Mouse (Mus musculus) ES-E14 (cell line): ENCODE measurements at regions not wholly inside any gene's neighbourhood (a gene's known extent, or its start where the extent isn't known, plus 50 kb on each side); places are given as distances from the start of the nearest gene placed in this dataset.

Experiments used
- CHD2 ChIP-seq: IDR thresholded peaks from 2 replicates; pipeline ENCODE4 v1.6.1; 2014; ENCODE audit warnings: mild to moderate bottlenecking, low read depth, low read length, inconsistent platforms
- HCFC1 ChIP-seq: IDR thresholded peaks from 2 replicates; pipeline ENCODE4 v1.6.1; 2012; ENCODE audit warnings: low read length, inconsistent platforms, borderline replicate concordance; ENCODE audit not compliant: insufficient read depth
- ZC3H11A ChIP-seq: IDR thresholded peaks from 2 replicates; pipeline ENCODE4 v1.6.1; 2012; ENCODE audit warnings: low read depth, mild to moderate bottlenecking, inconsistent platforms, low read length, borderline replicate concordance
- ZNF384 ChIP-seq: IDR thresholded peaks from 2 replicates; pipeline ENCODE4 v1.6.1; 2012; ENCODE audit warnings: low read depth, low read length, inconsistent platforms

DNA sequence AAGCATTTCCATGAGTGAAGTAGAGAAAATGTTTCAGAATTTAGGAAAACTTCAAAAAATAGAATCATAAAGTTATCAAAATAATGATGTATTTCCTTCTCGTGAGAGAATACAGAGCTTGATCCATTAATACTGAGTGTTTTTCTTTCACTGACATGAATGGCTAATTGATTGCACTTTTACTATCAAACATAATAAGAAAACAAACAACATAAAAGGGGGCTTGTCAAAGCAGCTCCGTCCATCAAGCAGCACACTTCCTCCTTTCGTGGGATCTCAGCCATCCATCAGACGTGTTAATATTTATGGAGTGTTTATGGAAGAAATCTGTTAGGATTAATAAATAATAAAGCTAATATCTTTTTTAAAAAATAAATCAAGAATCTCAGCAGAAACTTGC is 130.0 kb upstream of the Tox3 start:
- TF ChIP-seq CHD2: no peak
- TF ChIP-seq ZNF384: no peak
- TF ChIP-seq HCFC1: no peak
- no peak for TF ChIP-seq ZC3H11A
